Mouse (Mus musculus): ENCODE measurements around the gene Tlx1. TPM values are rescaled to one million over a fixed set of nuclear protein-coding genes. Genes with fewer than 3 reads are reported as not detected.

Gene Tlx1
- 3.1 and 3.3 TPM in 2 replicates for polyA plus RNA-seq (2016; fragmentation: Nextera tagmentation; extraction: Ambion mirVana)

GRCm38 (mm10) chr19:45150490-45151181 is at the start of gene Tlx1:
TSS of gene Tlx1 (plus strand) at chr19:45150680.
- peak within 1 kb of the TSS; percentile 53 for H3K4me3 ChIP-seq
- under 1% methylated on average over 61 of the region's 61 CpGs for WGBS
- H3K4me1 ChIP-seq, result peaks cover 42% of the 10 kb centered on the region
- DNase-seq (ENCODE audit: low spot score), result peak; percentile 75
- H3K9me3 ChIP-seq, result peaks cover 3% of the 10 kb centered on the region; the same call in 1 of the 2 replicates
- peak within 1 kb of the TSS; percentile 71 for H3K27ac ChIP-seq (replicated peaks)
- no peaks in the 10 kb centered on the region for H3K36me3 ChIP-seq (replicated peaks)
- H3K27me3 ChIP-seq (replicated peaks; ENCODE audit: low read depth, poor library complexity, severe bottlenecking), result peaks cover 100% of the 10 kb centered on the region

GRCm38 (mm10) chr19:45105591-45105990 is 44.9 kb upstream of the Tlx1 start:
- Histone ChIP-seq H3K27ac (replicated peaks) (no peak overlapping the region), H3K27me3 (replicated peaks; ENCODE audit: low read depth, poor library complexity, severe bottlenecking) (peaks cover 72% of the 10 kb centered on the region), H3K4me1 (peaks cover 10% of the 10 kb centered on the region; the same call in 1 of the 2 replicates), H3K36me3 (replicated peaks) (no peaks in the 10 kb centered on the region), H3K9me3 (no peaks in the 10 kb centered on the region), H3K4me3 (no peak overlapping the region)
- 53% methylated on average over 1 of the region's 1 CpGs for WGBS
- no peak for DNase-seq (ENCODE audit: low spot score)

GRCm38 (mm10) chr19:45106689-45107088 is 43.8 kb upstream of the Tlx1 start:
- 38% methylated on average over 6 of the region's 6 CpGs for WGBS
- Histone ChIP-seq H3K36me3 (replicated peaks) (no peaks in the 10 kb centered on the region), H3K27me3 (replicated peaks; ENCODE audit: low read depth, poor library complexity, severe bottlenecking) (peaks cover 77% of the 10 kb centered on the region), H3K9me3 (no peaks in the 10 kb centered on the region), H3K4me3 (no peak overlapping the region), H3K27ac (replicated peaks) (no peak overlapping the region), H3K4me1 (peaks cover 10% of the 10 kb centered on the region; the same call in 1 of the 2 replicates)
- DNase-seq (ENCODE audit: low spot score), result no peak

- WGBS, result 75% methylated on average over 8 of the region's 8 CpGs
- Histone ChIP-seq H3K27me3 (replicated peaks; ENCODE audit: low read depth, poor library complexity, severe bottlenecking) (peaks cover 67% of the 10 kb centered on the region), H3K4me3 (no peak overlapping the region)
Measured at GRCm38 (mm10) chr19:45110681-45111080, 39.8 kb upstream of the Tlx1 start.

GRCm38 (mm10) chr19:45112444-45112843 is 38.0 kb upstream of the Tlx1 start:
- Histone ChIP-seq H3K27ac (replicated peaks) (no peak overlapping the region), H3K9me3 (no peaks in the 10 kb centered on the region), H3K4me3 (no peak overlapping the region), H3K4me1 (peaks cover 25% of the 10 kb centered on the region), H3K27me3 (replicated peaks; ENCODE audit: low read depth, poor library complexity, severe bottlenecking) (peaks cover 75% of the 10 kb centered on the region), H3K36me3 (replicated peaks) (no peaks in the 10 kb centered on the region)
- WGBS, result 86% methylated on average over 6 of the region's 6 CpGs
- peak; percentile 28 for DNase-seq (ENCODE audit: low spot score)

More at GRCm38 (mm10) chr19:45110681-45111080, 39.8 kb upstream of the Tlx1 start:
- Histone ChIP-seq H3K4me1 (peaks cover 25% of the 10 kb centered on the region), H3K9me3 (no peaks in the 10 kb centered on the region), H3K36me3 (replicated peaks) (no peaks in the 10 kb centered on the region), H3K27ac (replicated peaks) (no peak overlapping the region)
- DNase-seq (ENCODE audit: low spot score), result no peak

GRCm38 (mm10) chr19:45113791-45114460 is 36.6 kb upstream of the Tlx1 start:
- Histone ChIP-seq H3K9me3 (no peaks in the 10 kb centered on the region), H3K27me3 (replicated peaks; ENCODE audit: low read depth, poor library complexity, severe bottlenecking) (peaks cover 84% of the 10 kb centered on the region), H3K4me3 (peak overlapping the region; percentile 40), H3K4me1 (peaks cover 32% of the 10 kb centered on the region), H3K36me3 (replicated peaks) (no peaks in the 10 kb centered on the region), H3K27ac (replicated peaks) (peak overlapping the region; percentile 84)
- under 1% methylated on average over 18 of the region's 18 CpGs for WGBS
- DNase-seq (ENCODE audit: low spot score), result peak; percentile 77

- no peaks in the 10 kb centered on the region for H3K9me3 ChIP-seq
- WGBS, result 17% methylated on average over 3 of the region's 3 CpGs
- no peak overlapping the region for H3K4me3 ChIP-seq
- H3K27ac ChIP-seq (replicated peaks), result no peak overlapping the region; the same call in 1 of the 2 replicates
- H3K27me3 ChIP-seq (replicated peaks; ENCODE audit: low read depth, poor library complexity, severe bottlenecking), result peaks cover 84% of the 10 kb centered on the region
- DNase-seq (ENCODE audit: low spot score), result no peak
- H3K4me1 ChIP-seq, result peaks cover 32% of the 10 kb centered on the region
- no peaks in the 10 kb centered on the region for H3K36me3 ChIP-seq (replicated peaks)
Measured at GRCm38 (mm10) chr19:45114772-45115171, 35.7 kb upstream of the Tlx1 start.

GRCm38 (mm10) chr19:45116798-45117197 is 33.7 kb upstream of the Tlx1 start:
- H3K4me1 ChIP-seq, result peaks cover 32% of the 10 kb centered on the region
- H3K4me3 ChIP-seq, result no peak overlapping the region
- H3K27ac ChIP-seq (replicated peaks), result no peak overlapping the region
- peaks cover 88% of the 10 kb centered on the region for H3K27me3 ChIP-seq (replicated peaks; ENCODE audit: low read depth, poor library complexity, severe bottlenecking)
- DNase-seq (ENCODE audit: low spot score), result peak; percentile 26
- no peaks in the 10 kb centered on the region for H3K9me3 ChIP-seq
- H3K36me3 ChIP-seq (replicated peaks), result no peaks in the 10 kb centered on the region
- WGBS, result 57% methylated on average over 1 of the region's 1 CpGs

GRCm38 (mm10) chr19:45131966-45132628 is 18.4 kb upstream of the Tlx1 start:
- 25% methylated on average over 14 of the region's 14 CpGs for WGBS
- Histone ChIP-seq H3K27ac (replicated peaks) (no peak overlapping the region), H3K9me3 (no peaks in the 10 kb centered on the region), H3K4me1 (peaks cover 12% of the 10 kb centered on the region), H3K4me3 (no peak overlapping the region), H3K27me3 (replicated peaks; ENCODE audit: low read depth, poor library complexity, severe bottlenecking) (peaks cover 99% of the 10 kb centered on the region), H3K36me3 (replicated peaks) (no peaks in the 10 kb centered on the region)
- DNase-seq (ENCODE audit: low spot score), result no peak

GRCm38 (mm10) chr19:45142531-45142930 is 7.9 kb upstream of the Tlx1 start:
- 6% methylated on average over 3 of the region's 3 CpGs for WGBS
- no peak overlapping the region for H3K27ac ChIP-seq (replicated peaks)
- H3K9me3 ChIP-seq, result no peaks in the 10 kb centered on the region
- no peak for DNase-seq (ENCODE audit: low spot score)
- H3K36me3 ChIP-seq (replicated peaks), result no peaks in the 10 kb centered on the region
- H3K27me3 ChIP-seq (replicated peaks; ENCODE audit: low read depth, poor library complexity, severe bottlenecking), result peaks cover 100% of the 10 kb centered on the region
- H3K4me3 ChIP-seq, result no peak overlapping the region
- H3K4me1 ChIP-seq, result peaks cover 18% of the 10 kb centered on the region

GRCm38 (mm10) chr19:45143214-45143895 is 7.1 kb upstream of the Tlx1 start:
- Histone ChIP-seq H3K27ac (replicated peaks) (no peak overlapping the region), H3K9me3 (peaks cover 3% of the 10 kb centered on the region; the same call in 1 of the 2 replicates), H3K4me1 (peaks cover 18% of the 10 kb centered on the region), H3K27me3 (replicated peaks; ENCODE audit: low read depth, poor library complexity, severe bottlenecking) (peaks cover 100% of the 10 kb centered on the region), H3K36me3 (replicated peaks) (no peaks in the 10 kb centered on the region), H3K4me3 (peak overlapping the region; percentile 32)
- under 1% methylated on average over 46 of the region's 46 CpGs for WGBS
- DNase-seq (ENCODE audit: low spot score), result peak; percentile 60

- H3K36me3 ChIP-seq (replicated peaks), result no peaks in the 10 kb centered on the region
- no peak overlapping the region for H3K4me3 ChIP-seq
- no peak for DNase-seq (ENCODE audit: low spot score)
- peaks cover 100% of the 10 kb centered on the region for H3K27me3 ChIP-seq (replicated peaks; ENCODE audit: low read depth, poor library complexity, severe bottlenecking)
- no peak overlapping the region for H3K27ac ChIP-seq (replicated peaks)
- WGBS, result 2% methylated on average over 4 of the region's 4 CpGs
- peaks cover 33% of the 10 kb centered on the region for H3K4me1 ChIP-seq
- peaks cover 3% of the 10 kb centered on the region; the same call in 1 of the 2 replicates for H3K9me3 ChIP-seq
Measured at GRCm38 (mm10) chr19:45147071-45147470, 3.4 kb upstream of the Tlx1 start.

All from embryonic facial prominence, embryonic 10.5 days (tissue).